Mouse (Mus musculus) layer of hippocampus, postnatal 14 days (tissue): ENCODE measurements at regions not wholly inside any gene's neighbourhood (a gene's known extent, or its start where the extent isn't known, plus 50 kb on each side); places are given as distances from the start of the nearest gene placed in this dataset.
"Not testable (repeated sequence)": the region's sequence is repeated elsewhere in the genome, so short reads cannot be mapped to it uniquely, and the experiment has no call there.

Experiments
- DNase-seq, 2 experiments: peaks; one replicate each; pipeline ENCODE4 v3.0.0; 2021 to 2022; ENCODE audit warnings: low spot score in 2 of 2, mixed read lengths in 1 of 2

- no peak for DNase-seq
Measured at GRCm38 (mm10) chr4:69443956-69444355, 489.8 kb upstream of the Brinp1 start.

DNA sequence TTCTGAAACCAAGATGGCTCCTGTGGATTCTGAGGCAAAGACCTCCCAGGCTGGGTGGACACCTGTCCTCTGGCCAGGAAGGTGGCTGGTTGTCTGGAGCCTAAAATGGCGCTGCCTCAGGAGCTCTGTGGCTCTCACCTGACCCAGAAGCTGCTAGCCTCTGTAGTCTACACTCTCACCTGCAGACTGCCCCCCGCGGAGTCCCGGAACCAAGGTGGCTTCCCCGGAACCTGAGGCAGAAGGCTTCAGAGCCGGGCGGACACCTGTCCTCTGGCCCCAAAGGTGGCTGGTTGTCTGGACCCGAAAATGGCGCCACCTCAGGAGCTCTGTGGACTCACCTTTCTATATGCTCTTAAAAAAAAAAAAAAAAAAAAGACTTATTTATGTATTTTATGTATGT, 481.2 kb upstream of the Brinp1 start:
- DNase-seq: no peak

GRCm38 (mm10) chr4:69410411-69410810, 456.2 kb upstream of the Brinp1 start:
- not testable (repeated sequence) for DNase-seq

GRCm38 (mm10) chr4:69395451-69395850, 441.3 kb upstream of the Brinp1 start:
- DNase-seq: no peak

GRCm38 (mm10) chr4:69383318-69383717, 429.1 kb upstream of the Brinp1 start:
- no peak for DNase-seq

DNA sequence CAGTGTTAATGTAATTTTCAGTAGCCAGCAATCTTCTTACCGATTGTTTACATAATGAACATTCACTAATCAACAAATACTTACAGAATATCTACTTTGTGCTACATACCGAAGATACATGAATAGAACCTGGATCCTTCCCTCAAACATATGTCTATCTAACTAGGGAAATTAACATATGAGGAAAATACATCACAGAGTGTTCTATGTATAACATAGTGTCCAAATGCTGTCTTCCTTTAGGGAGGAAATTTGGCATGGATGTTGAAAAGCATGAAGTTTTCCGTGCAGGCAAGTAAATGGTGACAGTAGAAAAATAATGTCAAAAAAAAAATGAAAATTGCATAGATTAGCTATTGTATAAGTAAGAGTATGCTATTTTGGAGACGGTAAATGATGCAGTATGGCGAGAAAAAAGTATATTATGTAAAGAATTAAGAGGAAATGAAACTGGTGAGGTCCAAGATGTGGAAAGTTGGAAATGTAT, 392.8 kb upstream of the Brinp1 start:
- DNase-seq: no peak

DNA sequence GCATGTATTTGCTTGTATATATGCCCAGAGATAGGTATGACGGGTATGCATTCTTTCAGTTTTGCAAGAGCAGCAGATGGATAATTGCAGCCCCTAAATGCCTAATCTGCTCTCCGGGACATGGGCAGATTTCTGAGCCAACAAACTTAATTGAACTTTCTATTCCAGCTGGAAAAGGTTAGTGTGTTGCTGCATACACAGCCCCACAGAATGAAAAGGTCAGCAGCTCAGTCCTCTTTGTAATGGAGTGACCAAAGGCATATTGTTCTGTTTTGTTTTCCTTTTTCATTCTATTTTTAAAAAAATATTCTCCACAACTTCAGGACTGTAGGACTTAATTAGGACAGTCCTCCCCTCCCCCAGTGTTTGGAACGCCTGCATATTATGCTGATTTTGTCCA, 373.4 kb upstream of the Brinp1 start:
- no peak for DNase-seq
